Mouse (Mus musculus): ENCODE data around the gene Arhgap25. TPM values are rescaled to one million over a fixed set of nuclear protein-coding genes. Genes with fewer than 3 reads are reported as not detected.

Gene Arhgap25
- polyA plus RNA-seq, 2 experiments, result 1.5 to 2.3 TPM

- TF ChIP-seq CTCF (IDR thresholded peaks at IDR 0.05; ENCODE audit: low read depth), result no peak
- no peak for TF ChIP-seq EP300 (IDR thresholded peaks at IDR 0.05; ENCODE audit: low read depth)
- Histone ChIP-seq H3K4me3 (ENCODE audit: insufficient read depth in 1 of 2, low read depth in 2 of 2, low read length in 2 of 2) (no peak overlapping the region), H3K36me3 (replicated peaks; ENCODE audit: control insufficient read depth, insufficient read depth, low read depth) (no peaks in the 10 kb centered on the region), H3K4me2 (ENCODE audit: low read depth) (no peak overlapping the region), H3K9ac (replicated peaks) (no peak overlapping the region), H3K27ac (no peak overlapping the region), H3K4me1 (replicated peaks; ENCODE audit: control insufficient read depth in 2 of 2, insufficient read depth in 2 of 2, low read length in 1 of 2) (peaks cover 0 to 3% of the 10 kb centered on the region in 2 experiments; a peak in 1 of 4 replicates), H3K9me3 (ENCODE audit: control insufficient read depth, low read length) (no peaks in the 10 kb centered on the region), H3K27me3 (ENCODE audit: control insufficient read depth, insufficient read depth, low read length) (no peaks in the 10 kb centered on the region)
- ATAC-seq (ENCODE audit: insufficient read depth) (no peak), DNase-seq (ENCODE audit: low read depth in 3 of 3, low spot score in 3 of 3) (no peak)
- 68% methylated on average over 8 of the region's 8 CpGs for WGBS (ENCODE audit: insufficient replicate concordance)
These were observed 105.4 kb downstream of the Arhgap25 start for GRCm38 (mm10) chr6:87427616-87428015.

GRCm38 (mm10) chr6:87426954-87427353 lies 106.1 kb downstream of the Arhgap25 start:
- TF ChIP-seq EP300 (IDR thresholded peaks at IDR 0.05; ENCODE audit: low read depth) (no peak), CTCF (IDR thresholded peaks at IDR 0.05; ENCODE audit: low read depth) (no peak)
- no peak for DNase-seq (ENCODE audit: low read depth in 3 of 3, low spot score in 3 of 3)

GRCm38 (mm10) chr6:87424037-87424816 lies 108.8 kb downstream of the Arhgap25 start:
- Histone ChIP-seq H3K9me3 (ENCODE audit: control insufficient read depth, low read length) (no peaks in the 10 kb centered on the region), H3K9ac (replicated peaks) (no peak overlapping the region), H3K27me3 (ENCODE audit: control insufficient read depth, insufficient read depth, low read length) (no peaks in the 10 kb centered on the region), H3K4me2 (ENCODE audit: low read depth) (no peak overlapping the region), H3K36me3 (replicated peaks; ENCODE audit: control insufficient read depth, insufficient read depth, low read depth) (no peaks in the 10 kb centered on the region), H3K4me3 (ENCODE audit: insufficient read depth in 1 of 2, low read depth in 2 of 2, low read length in 2 of 2) (no peak overlapping the region), H3K4me1 (replicated peaks; ENCODE audit: control insufficient read depth in 2 of 2, insufficient read depth in 2 of 2, low read length in 1 of 2) (peaks cover 0 to 3% of the 10 kb centered on the region in 2 experiments; a peak in 1 of 4 replicates), H3K27ac (no peak overlapping the region)
- ATAC-seq (ENCODE audit: insufficient read depth), result no peak
- 39% methylated on average over 19 of the region's 19 CpGs for WGBS (ENCODE audit: insufficient replicate concordance)
- DNase-seq (ENCODE audit: low read depth in 3 of 3, low spot score in 3 of 3), result peak in 1 of 3 experiments; percentile 26
- TF ChIP-seq EP300 (IDR thresholded peaks at IDR 0.05; ENCODE audit: low read depth) (no peak), CTCF (IDR thresholded peaks at IDR 0.05; ENCODE audit: low read depth) (no peak)

More at GRCm38 (mm10) chr6:87426954-87427353, 106.1 kb downstream of the Arhgap25 start:
- H3K4me3 ChIP-seq (ENCODE audit: insufficient read depth in 1 of 2, low read depth in 2 of 2, low read length in 2 of 2), result no peak overlapping the region
- no peak overlapping the region for H3K9ac ChIP-seq (replicated peaks)
- H3K36me3 ChIP-seq (replicated peaks; ENCODE audit: control insufficient read depth, insufficient read depth, low read depth), result no peaks in the 10 kb centered on the region
- H3K9me3 ChIP-seq (ENCODE audit: control insufficient read depth, low read length), result no peaks in the 10 kb centered on the region
- no peaks in the 10 kb centered on the region for H3K27me3 ChIP-seq (ENCODE audit: control insufficient read depth, insufficient read depth, low read length)
- H3K27ac ChIP-seq, result no peak overlapping the region
- no peak overlapping the region for H3K4me2 ChIP-seq (ENCODE audit: low read depth)
- 58% methylated on average over 5 of the region's 5 CpGs for WGBS (ENCODE audit: insufficient replicate concordance)
- ATAC-seq (ENCODE audit: insufficient read depth), result no peak
- H3K4me1 ChIP-seq (replicated peaks; ENCODE audit: control insufficient read depth in 2 of 2, insufficient read depth in 2 of 2, low read length in 1 of 2), result peaks cover 0 to 3% of the 10 kb centered on the region in 2 experiments; a peak in 1 of 4 replicates

- peaks cover 0 to 3% of the 10 kb centered on the region in 2 experiments; a peak in 1 of 4 replicates for H3K4me1 ChIP-seq (replicated peaks; ENCODE audit: control insufficient read depth in 2 of 2, insufficient read depth in 2 of 2, low read length in 1 of 2)
- H3K36me3 ChIP-seq (replicated peaks; ENCODE audit: control insufficient read depth, insufficient read depth, low read depth), result no peaks in the 10 kb centered on the region
- H3K9me3 ChIP-seq (ENCODE audit: control insufficient read depth, low read length), result no peaks in the 10 kb centered on the region
- no peak overlapping the region for H3K9ac ChIP-seq (replicated peaks)
- no peak for TF ChIP-seq CTCF (IDR thresholded peaks at IDR 0.05; ENCODE audit: low read depth)
- no peak for TF ChIP-seq EP300 (IDR thresholded peaks at IDR 0.05; ENCODE audit: low read depth)
- no peak overlapping the region for H3K27ac ChIP-seq
- no peak overlapping the region for H3K4me2 ChIP-seq (ENCODE audit: low read depth)
- H3K27me3 ChIP-seq (ENCODE audit: control insufficient read depth, insufficient read depth, low read length), result no peaks in the 10 kb centered on the region
- ATAC-seq (ENCODE audit: insufficient read depth), result no peak
- no peak for DNase-seq (ENCODE audit: low read depth in 3 of 3, low spot score in 3 of 3)
- no peak overlapping the region for H3K4me3 ChIP-seq (ENCODE audit: insufficient read depth in 1 of 2, low read depth in 2 of 2, low read length in 2 of 2)
- WGBS (ENCODE audit: insufficient replicate concordance), result 51% methylated on average over 7 of the region's 7 CpGs
These were observed 110.8 kb downstream of the Arhgap25 start for GRCm38 (mm10) chr6:87422304-87422703.

GRCm38 (mm10) chr6:87412011-87412410 lies 121.0 kb downstream of the Arhgap25 start:
- DNase-seq (ENCODE audit: low read depth in 3 of 3, low spot score in 3 of 3), result no peak
- ATAC-seq (ENCODE audit: insufficient read depth), result no peak
- Histone ChIP-seq H3K9me3 (ENCODE audit: control insufficient read depth, low read length) (no peaks in the 10 kb centered on the region), H3K27me3 (ENCODE audit: control insufficient read depth, insufficient read depth, low read length) (no peaks in the 10 kb centered on the region), H3K4me3 (ENCODE audit: insufficient read depth in 1 of 2, low read depth in 2 of 2, low read length in 2 of 2) (no peak overlapping the region), H3K4me1 (replicated peaks; ENCODE audit: control insufficient read depth in 2 of 2, insufficient read depth in 2 of 2, low read length in 1 of 2) (no peaks in the 10 kb centered on the region), H3K4me2 (ENCODE audit: low read depth) (no peak overlapping the region), H3K9ac (replicated peaks) (no peak overlapping the region), H3K36me3 (replicated peaks; ENCODE audit: control insufficient read depth, insufficient read depth, low read depth) (no peaks in the 10 kb centered on the region), H3K27ac (no peak overlapping the region)
- TF ChIP-seq EP300 (IDR thresholded peaks at IDR 0.05; ENCODE audit: low read depth), result no peak
- no peak for TF ChIP-seq CTCF (IDR thresholded peaks at IDR 0.05; ENCODE audit: low read depth)
- 32% methylated on average over 3 of the region's 3 CpGs for WGBS (ENCODE audit: insufficient replicate concordance)

Other genes starting within 250 kb of the Arhgap25 start
- gene Antxr1, start 197.4 kb downstream of the Arhgap25 start, polyA plus RNA-seq (2012; rRNA removed), result 0.42 and 0.75 TPM in 2 replicates
- gene Antxr1, start 197.4 kb downstream of the Arhgap25 start, polyA plus RNA-seq (2014; fragmentation: Nextera tagmentation; extraction: Ambion mirVana), result 0.27 and 0.40 TPM in 2 replicates
- gene Gkn1, start 182.3 kb downstream of the Arhgap25 start, polyA plus RNA-seq (2012; rRNA removed), result not detected in 2 replicates
- not detected in 2 replicates for gene Gkn1, start 182.3 kb downstream of the Arhgap25 start, polyA plus RNA-seq (2014; fragmentation: Nextera tagmentation; extraction: Ambion mirVana)
- gene Gkn2, start 159.9 kb downstream of the Arhgap25 start, polyA plus RNA-seq (2012; rRNA removed), result not detected in 2 replicates
- gene Gkn2, start 159.9 kb downstream of the Arhgap25 start, polyA plus RNA-seq (2014; fragmentation: Nextera tagmentation; extraction: Ambion mirVana), result not detected in 2 replicates
- gene Gkn3, start 144.3 kb downstream of the Arhgap25 start, polyA plus RNA-seq (2012; rRNA removed), result 0.03 and 0.08 TPM in 2 replicates
- gene Gkn3, start 144.3 kb downstream of the Arhgap25 start, polyA plus RNA-seq (2014; fragmentation: Nextera tagmentation; extraction: Ambion mirVana), result not detected in 2 replicates
- gene Bmp10, start 104.3 kb downstream of the Arhgap25 start, polyA plus RNA-seq (2012; rRNA removed), result 0.60 and 0.65 TPM in 2 replicates
- gene Bmp10, start 104.3 kb downstream of the Arhgap25 start, polyA plus RNA-seq (2014; fragmentation: Nextera tagmentation; extraction: Ambion mirVana), result 0.15 and 0.18 TPM in 2 replicates
- 2.9 TPM in 2 replicates for gene Prokr1, start 57.5 kb upstream of the Arhgap25 start, polyA plus RNA-seq (2012; rRNA removed)
- 4.6 and 4.9 TPM in 2 replicates for gene Prokr1, start 57.5 kb upstream of the Arhgap25 start, polyA plus RNA-seq (2014; fragmentation: Nextera tagmentation; extraction: Ambion mirVana)
- 6.6 and 9.5 TPM in 2 replicates for gene Aplf, start 138.9 kb upstream of the Arhgap25 start, polyA plus RNA-seq (2012; rRNA removed)
- 16.5 and 17.9 TPM in 2 replicates for gene Aplf, start 138.9 kb upstream of the Arhgap25 start, polyA plus RNA-seq (2014; fragmentation: Nextera tagmentation; extraction: Ambion mirVana)
- gene Efcc1, start 197.6 kb upstream of the Arhgap25 start, polyA plus RNA-seq (2012; rRNA removed), result 0.09 and 0.16 TPM in 2 replicates
- 0.17 and 0.27 TPM in 2 replicates for gene Efcc1, start 197.6 kb upstream of the Arhgap25 start, polyA plus RNA-seq (2014; fragmentation: Nextera tagmentation; extraction: Ambion mirVana)
- gene Gp9, start 244.8 kb upstream of the Arhgap25 start, polyA plus RNA-seq (2012; rRNA removed), result 35.1 and 62.4 TPM in 2 replicates
- 29.1 and 35.2 TPM in 2 replicates for gene Gp9, start 244.8 kb upstream of the Arhgap25 start, polyA plus RNA-seq (2014; fragmentation: Nextera tagmentation; extraction: Ambion mirVana)